Mouse (Mus musculus): ENCODE measurements at regions not wholly inside any gene's neighbourhood (a gene's known extent, or its start where the extent isn't known, plus 50 kb on each side); places are given as distances from the start of the nearest gene placed in this dataset.

GRCm38 (mm10) chr4:127619870-127620269 is 261.9 kb upstream of the Gjb5 start:
- DNase-seq = peak; percentile 73

DNA sequence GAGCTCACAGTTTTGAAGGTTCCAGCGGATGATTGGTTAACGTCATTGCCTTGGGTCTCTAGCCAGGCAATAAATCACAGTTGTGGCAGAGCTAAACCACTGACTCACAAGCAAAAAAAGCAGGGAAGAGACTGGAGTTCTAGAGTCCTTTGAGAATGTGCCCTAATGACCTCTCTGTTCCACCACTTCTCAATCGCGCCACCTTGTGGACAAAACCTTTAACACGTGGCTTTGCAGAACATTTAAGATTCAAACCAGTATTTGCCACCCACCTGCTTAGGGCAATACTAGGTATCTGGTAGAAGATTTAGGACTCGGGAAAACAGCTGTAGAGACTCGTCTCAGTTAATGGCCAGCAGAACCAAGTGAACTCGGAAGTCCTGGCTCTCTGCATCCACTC is 254.8 kb upstream of the Gjb5 start:
- peak; percentile 33 for DNase-seq

GRCm38 (mm10) chr4:127600919-127601318 is 242.9 kb upstream of the Gjb5 start:
- no peak for DNase-seq

DNA sequence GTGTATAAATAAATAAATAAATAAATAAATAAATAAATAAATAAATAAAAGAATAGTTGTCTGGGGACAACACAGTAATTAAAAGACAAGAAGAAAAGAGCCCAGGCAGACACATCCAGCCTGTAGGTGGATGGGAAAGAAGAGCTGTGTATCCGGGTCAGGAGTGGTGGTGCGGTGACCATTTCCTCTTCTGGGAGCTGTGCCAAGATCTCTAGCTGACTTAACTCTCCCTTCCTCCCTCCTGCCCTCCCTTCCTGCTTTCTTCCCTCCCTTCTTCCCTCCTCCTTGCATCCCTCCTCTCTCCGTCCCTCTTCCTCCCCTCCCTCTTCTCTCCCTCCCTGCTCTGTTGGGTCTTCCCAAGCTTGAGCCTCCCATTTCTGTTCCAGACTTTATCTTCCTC is 240.6 kb upstream of the Gjb5 start:
- DNase-seq = peak; percentile 15

DNA sequence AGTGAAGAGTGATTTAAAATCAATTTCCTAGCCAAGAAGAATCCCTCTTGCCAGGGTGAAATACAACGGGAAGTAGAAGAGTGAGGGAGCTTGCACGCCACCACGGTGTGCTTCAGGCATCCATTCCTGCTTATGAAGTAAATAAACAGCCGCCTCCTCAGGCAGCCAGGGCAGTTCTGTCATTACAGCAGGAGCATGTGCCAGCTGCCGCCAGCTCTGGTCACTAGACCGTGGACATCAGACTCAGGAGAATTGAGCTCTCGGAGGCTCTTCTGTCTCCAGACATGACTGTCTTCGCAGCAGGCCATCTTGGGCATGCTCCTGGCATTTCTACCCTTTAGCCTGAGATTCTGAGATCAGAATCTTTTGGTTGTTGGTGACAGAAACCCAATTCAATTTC is 236.1 kb upstream of the Gjb5 start:
- peak; percentile 20 for DNase-seq

DNA sequence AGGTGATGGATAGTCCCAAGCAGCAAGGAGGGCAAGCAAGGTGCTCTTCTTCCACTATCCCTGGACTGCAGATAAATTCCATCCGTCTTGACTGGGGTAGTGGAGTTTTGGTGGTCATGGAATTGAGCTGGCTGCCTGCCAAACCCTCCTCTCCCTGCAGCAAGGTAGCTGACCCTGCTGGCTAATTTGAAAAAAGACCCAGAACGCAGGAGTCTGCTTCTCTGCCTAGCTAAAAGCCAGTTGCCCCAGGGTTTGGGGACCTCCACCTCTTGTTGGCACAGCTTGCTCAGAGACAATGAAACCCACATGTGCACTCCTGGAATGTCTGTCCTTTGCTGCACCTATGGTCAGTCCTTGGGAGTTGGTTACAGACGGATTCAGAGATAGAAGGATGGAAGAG is 233.6 kb upstream of the Gjb5 start:
- peak; percentile 13 for DNase-seq

DNA sequence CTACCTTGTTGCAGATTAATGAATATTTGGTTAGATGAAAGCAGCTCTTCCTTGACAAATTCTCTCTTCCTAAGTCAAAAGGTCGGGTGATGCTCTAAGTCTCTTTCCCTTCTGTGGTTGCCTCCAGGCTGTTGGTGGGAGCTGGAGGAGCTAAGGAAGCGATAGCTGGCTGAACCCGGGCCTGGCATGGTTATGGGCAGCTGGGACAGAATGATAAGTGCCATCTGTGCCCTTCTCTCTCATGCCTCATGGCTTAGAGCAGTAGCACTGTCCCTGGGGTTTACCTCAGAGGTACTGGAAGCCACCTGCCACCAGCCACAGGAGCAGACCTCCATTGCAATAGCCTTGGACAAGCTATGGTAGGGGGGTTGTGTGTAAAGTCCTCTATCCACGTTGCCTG is 228.8 kb upstream of the Gjb5 start:
- no peak for DNase-seq

GRCm38 (mm10) chr4:127576521-127576920 is 218.5 kb upstream of the Gjb5 start:
- no peak for DNase-seq

- DNase-seq = no peak
Observed at GRCm38 (mm10) chr4:127562602-127563001, 204.6 kb upstream of the Gjb5 start.

GRCm38 (mm10) chr4:127558572-127558971 is 200.6 kb upstream of the Gjb5 start:
- no peak for DNase-seq

- no peak for DNase-seq
Observed at GRCm38 (mm10) chr4:127552456-127553225, 194.7 kb upstream of the Gjb5 start.

GRCm38 (mm10) chr4:127549581-127549980 is 191.6 kb upstream of the Gjb5 start:
- no peak for DNase-seq

GRCm38 (mm10) chr4:127549018-127549417 is 191.0 kb upstream of the Gjb5 start:
- DNase-seq = no peak

GRCm38 (mm10) chr4:127545106-127545505 is 187.1 kb upstream of the Gjb5 start:
- no peak for DNase-seq

DNA sequence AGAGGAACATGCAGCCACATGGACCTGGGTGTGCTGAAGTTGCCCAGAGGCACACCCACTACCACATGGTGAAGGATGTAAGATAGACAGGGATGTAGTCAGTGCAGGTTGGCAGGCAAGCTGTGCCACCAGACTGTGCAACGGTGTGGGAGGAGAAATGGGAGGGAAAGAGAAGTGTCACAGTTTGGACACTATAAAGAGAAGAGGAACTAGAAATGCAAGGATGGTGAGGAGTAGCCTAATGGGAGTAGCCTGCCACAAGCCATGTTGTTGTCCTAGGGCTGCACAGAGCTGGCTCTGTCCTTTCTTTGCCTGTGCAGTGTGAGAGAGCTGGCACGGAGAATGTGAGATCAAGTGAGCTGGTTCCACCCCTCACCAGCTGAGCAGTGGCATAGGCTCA is 185.3 kb upstream of the Gjb5 start:
- DNase-seq = no peak

DNA sequence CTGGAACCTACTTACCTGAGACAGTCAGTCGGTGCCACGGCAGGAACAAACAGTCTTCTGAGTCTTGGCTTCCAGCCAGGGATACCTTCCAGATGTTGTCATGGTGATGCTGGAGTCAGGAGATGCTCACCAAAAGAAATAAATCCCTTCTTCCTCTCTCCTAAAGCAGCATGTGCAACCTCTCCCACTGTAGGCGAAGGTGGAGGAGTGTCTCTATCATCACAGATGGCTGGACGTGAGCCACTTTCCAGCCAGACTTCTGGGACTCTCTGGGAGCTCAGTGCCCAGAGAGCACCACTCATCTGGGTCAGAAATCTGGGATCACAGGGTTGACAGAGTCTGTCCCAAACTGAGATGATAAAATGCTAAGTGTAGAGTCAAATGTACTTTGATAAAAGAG is 184.8 kb upstream of the Gjb5 start:
- no peak for DNase-seq

DNA sequence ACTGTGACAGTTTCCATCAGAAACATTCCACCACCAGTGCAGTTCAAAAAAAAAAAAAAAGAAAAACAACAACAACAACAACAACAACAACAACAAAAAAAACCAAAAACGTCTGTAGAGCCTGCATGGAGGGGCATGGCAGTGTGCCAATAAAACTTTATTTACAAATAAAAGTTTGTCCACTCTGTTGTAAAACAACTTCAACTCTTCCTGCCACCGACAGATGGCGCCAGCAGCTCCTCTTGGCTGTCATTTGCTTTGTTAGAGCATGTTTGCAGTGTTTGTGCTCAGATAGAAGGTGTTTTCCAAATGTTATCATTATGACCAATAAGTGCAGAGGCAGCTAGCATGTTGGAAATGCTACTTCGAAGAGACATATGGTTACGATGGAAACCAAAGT is 179.0 kb upstream of the Gjb5 start:
- DNase-seq = peak; percentile 31

GRCm38 (mm10) chr4:127535630-127536029 is 177.6 kb upstream of the Gjb5 start:
- DNase-seq = no peak

GRCm38 (mm10) chr4:127534411-127534810 is 176.4 kb upstream of the Gjb5 start:
- DNase-seq = no peak

GRCm38 (mm10) chr4:127533726-127534125 is 175.7 kb upstream of the Gjb5 start:
- DNase-seq = no peak

DNA sequence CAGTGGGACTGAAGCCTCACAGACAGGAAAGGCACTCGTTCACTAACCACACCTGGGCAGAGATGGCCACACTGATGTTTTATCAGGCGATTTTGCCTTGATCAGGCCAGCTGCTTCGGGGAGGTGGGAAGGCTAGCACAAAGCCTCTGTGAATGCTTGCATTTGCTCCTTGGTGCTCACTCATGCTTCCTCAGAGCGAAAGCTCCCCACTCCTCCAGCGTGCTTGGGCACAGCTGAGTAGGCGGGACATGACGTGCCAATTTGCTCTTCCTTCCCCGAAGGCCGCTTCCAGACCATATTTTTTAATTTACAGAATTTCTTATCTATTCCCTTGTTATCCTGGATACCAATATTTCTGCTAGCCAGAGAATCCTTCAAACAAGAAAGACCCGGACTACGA is 172.8 kb upstream of the Gjb5 start:
- DNase-seq = no peak

- DNase-seq = no peak
Observed at GRCm38 (mm10) chr4:127522151-127522550, 164.2 kb upstream of the Gjb5 start.

GRCm38 (mm10) chr4:127517978-127518377 is 160.0 kb upstream of the Gjb5 start:
- peak; percentile 12 for DNase-seq

DNA sequence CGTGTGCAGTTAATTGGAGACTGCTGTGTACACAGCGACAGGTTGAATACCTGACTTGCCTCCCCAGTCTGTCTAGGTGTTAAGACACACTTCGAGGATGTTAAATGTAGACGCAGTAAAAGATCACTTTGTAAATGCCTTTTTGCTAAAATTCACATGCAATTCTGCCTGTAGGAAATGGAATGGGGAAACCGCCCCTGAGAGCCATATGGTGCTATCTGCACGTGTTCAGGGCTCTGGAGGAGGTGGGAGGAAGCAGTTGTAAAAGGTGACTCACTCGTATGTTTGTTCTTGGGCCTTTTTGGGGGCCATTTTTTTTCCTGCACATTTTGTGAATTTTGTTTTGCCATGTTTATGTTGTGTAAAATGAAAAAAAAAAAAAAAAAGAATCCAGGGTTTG is 159.6 kb upstream of the Gjb5 start:
- DNase-seq = no peak

DNA sequence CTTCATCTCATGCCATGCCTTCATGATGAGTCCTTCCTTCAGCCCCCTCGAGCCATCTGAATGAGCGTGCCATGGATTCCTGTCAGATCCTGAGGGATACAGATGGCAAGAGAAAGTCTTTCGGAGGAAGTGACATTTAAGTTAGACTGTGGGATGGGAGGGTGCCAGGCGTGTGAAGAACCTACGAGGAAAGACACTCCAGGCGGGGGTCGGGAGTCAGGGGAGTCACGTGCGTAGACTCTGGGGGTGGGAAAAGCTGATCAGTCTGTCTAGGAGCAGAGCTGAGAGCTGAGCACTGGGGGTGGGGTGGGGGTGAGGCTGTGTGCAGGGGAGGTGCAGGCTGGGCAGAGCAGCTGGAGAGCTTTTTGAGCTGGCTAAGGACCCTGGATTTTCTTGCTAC is 152.0 kb upstream of the Gjb5 start:
- DNase-seq = no peak
